Mouse (Mus musculus) T-helper 2 cell (primary cell): ENCODE measurements around the gene Riok2.
"Not testable (repeated sequence)": the region's sequence is repeated elsewhere in the genome, so short reads cannot be mapped to it uniquely, and the experiment has no call there.

Source experiments
- in situ Hi-C: fragments of 300-600 bp; cut with MboI, MseI; formaldehyde crosslinking; loops from one replicate; pipeline ENCODE4 v1.15.1; 2025; ENCODE audit warnings: high pct_unique_total_duplicates

The Riok2 gene

DNA sequence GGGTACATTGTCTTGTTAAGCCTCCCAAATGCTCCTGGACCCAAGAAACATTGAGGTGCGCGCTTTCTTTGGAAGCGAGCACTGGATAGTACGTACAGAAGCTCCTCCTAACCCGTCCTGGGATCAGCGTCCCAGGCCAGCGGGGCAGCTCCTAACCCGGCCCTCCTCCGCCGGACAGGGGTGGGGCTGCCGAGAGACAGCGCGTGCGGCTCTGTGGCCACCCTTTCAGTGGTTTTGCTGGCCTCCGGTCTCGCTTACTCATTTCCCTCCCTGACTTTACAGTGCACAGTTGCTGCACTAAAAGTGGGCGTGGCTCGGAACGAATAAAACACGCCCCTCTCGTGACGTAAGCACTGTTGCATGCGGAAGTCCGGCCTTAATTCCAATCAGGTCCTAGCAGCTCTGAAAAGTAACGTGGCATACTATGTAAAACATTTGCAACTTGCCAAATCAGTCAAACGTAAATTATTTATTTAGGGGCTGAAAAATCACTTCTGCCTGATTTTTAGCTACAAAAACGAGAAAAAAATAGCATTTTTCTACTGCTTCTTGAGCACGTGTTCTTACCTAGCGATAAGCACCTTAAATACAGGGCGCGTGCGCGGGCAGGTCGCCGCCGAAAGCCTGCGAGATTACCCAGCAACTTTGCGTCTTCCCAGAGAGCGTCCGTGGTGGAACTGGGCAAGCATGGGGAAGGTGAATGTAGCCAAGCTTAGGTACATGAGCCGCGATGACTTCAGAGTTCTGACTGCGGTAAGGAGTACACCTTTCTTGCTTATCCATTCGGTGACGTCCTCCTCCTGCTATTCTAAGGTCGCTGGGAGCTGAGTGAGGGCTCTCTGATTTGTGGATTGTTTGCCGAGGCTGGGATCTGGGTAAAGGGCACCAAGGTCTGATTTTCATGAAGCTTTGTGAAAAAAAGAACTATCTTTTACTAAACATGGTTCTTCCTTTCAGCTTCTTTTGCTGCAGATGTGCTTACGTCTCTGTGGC is at the start of gene Riok2:
TSS of gene Riok2 (plus strand) at position 392 of the 993 bp plus-strand sequence.
- in situ Hi-C loops, result loop anchor here (10.0 kb wide), 1 partner anchor 139 kb away; no protein-coding TSS in a partner anchor

DNA sequence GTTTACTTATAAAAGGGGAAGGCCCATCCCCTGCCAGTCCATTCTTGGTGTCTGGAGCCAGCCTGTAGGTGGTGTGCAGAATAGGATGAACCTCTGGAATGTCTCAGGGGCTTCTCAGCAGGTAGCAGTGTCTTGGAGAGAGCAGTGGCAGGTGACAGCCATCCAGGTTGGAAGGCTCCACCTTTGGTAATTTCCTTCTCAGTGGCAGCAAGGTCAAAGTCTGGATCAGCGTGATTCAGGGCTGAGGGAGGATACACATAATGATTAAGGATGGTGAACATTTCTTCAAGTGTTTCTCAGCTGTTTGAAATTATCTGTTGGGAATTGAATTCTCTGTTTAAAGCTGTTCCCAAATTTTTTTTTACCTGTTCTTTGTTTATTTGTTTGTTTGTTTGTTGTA is 48.1 kb upstream of the Riok2 start:
- in situ Hi-C loops, result not testable (repeated sequence)

DNA sequence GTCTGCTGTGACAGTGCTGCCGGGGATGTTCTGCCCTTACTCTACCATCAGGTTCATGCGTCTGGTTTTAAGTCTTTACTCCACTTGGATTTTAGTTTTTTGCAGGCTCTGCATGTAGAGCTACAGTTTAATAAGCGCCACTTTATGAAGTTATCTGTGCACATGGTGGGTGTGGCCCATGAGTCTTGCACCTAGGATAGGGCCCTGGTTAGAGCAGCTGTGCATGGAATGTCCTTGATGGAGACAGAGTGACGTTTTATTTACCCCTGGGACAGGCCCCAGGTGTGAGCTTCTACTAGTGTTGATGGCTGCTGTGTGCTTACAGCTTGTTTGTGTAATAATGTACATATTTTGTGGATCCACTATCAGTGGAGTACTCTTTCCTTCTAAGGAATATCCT is 47.5 kb upstream of the Riok2 start:
- in situ Hi-C loops, result no loop called here

DNA sequence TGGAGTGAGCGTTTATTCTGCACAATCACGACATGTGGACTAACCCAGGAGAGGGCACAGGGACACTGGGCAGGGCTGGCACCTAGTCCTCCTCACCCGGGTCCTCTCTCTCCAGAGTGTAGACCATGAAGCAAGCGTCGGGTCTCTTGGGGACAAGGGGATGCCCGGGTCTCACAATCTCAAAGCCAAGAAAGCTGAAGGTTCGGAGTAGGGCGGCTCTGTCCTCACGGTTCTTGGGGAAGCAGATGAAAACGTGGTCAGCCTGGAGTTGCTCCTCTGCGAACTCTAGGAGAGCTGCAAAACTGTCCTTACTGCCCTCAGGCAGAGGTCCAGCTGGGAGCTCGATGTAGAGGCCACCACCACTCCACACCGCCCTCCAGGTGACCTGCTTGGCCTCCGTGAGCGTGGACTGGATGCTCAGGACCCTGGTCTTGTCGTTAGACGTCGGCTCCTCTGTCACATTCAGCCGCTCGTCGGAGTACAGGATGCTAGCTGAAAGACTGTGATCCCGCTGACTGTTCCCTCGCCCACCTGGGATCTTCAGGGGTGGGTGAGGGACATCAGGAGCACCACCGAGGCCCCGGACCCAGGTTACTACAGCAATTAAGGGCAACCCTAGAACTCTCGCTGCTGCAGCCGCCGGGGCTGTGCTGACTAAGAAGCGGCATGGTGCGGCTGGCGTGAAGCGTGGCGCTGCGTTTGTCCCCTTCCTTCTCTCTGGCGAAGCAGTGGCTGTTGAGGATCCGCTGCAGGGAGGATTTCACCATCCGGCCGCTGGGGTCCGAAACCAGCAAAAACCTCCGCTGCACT is 28.5 kb upstream of the Riok2 start:
- in situ Hi-C loops, result not testable (repeated sequence)

DNA sequence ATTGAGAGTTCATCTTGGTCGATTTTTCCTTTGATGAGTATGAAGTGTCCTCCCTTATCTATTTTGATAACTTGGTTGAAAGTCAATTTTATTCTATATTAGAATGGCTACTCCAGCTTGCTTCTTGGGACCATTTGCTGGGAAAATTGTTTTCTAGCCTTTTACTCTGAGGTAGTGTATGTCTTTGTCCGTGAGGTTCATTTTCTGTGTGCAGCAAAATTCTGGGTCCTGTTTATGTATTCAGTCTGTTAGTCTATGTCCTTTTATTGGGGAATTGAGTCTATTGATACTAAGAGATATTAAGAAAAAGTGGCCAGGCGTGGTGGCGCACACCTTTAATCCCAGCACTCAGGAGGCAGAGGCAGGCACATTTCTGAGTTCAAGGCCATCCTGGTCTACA is 27.8 kb upstream of the Riok2 start:
- in situ Hi-C loops, result not testable (repeated sequence)

DNA sequence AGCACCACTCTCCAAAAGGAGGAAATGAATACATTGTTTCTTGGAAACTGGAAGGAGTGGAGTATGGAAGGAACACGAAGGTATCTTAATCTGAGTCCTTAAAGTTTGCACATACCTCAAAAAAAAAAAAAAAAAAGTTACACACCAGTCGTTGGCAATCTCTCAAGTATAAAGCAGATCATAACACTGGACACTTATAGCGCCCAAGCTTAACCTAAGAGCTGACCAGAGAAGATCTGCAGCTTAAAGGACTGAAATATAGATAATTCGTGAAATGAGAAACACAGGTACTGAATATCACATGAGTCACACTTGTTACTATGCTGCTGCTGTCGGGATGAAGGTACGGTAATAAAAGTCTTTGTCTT is 575 bp upstream of the Riok2 start:
- in situ Hi-C loops, result loop anchor here (10.0 kb wide), 1 partner anchor 139 kb away; no protein-coding TSS in a partner anchor

DNA sequence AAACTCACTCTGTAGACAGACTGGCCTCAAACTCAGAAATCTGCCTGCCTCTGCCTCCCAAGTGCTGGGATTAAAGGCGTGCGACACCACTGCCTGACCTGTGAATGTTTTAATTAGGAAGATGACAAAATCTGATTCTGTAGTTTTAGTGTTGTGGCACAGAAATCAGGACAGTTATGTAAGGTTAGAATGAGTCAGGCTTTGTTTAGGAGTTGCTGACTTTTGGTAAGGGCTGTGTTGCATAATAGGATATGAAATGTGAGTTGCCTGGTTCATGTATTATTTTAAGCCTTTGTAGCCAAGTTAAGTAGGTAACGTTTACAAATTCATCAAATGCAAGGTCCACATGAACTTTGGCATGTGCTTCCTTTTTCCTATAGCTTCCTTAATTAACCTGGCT is 1.5 kb downstream of the Riok2 start:
- in situ Hi-C loops, result loop anchor here (10.0 to 25.0 kb wide), 2 partner anchors 141 to 1638 kb away; no protein-coding TSS in a partner anchor

DNA sequence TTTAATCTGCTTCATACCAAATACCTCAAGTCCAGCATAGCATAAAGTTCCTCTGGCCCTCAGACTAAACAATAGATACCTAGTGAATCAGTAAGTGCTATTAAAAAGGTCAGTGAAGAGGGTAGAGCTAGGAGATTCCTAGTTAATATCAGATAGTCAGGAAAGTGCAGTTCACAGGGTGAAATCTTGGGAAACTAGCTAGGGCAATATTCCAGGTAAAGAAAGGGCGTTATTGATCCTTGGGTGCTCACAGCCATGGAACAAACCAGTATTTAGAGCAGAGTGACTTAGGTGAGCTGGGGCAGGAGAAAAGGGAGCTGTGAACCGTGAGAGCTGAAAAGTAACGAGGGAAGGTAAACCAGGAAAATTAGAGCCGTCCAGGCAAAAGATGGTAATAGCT is 9.6 kb downstream of the Riok2 start:
- in situ Hi-C loops, result loop anchor here (25.0 kb wide), 1 partner anchor 1646 kb away; no protein-coding TSS in a partner anchor

DNA sequence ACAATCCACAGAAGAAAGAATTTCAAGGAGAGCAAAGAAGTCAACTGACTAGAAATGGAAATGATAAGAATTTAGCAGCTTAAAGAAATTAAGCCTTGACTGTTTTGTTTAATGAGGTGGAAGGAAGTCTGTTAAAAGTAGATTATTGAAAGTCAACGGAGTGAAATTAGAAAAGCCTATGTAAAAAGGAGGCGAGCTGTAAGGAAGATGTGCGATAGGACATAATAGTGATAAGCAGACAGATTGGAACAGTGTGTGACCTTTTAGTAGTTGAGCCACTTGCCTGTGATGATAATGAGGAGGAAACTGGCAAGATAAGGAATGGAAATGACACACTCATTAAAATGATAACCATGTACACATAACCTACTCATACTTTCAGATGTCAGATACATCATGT is 10.4 kb downstream of the Riok2 start:
- in situ Hi-C loops, result loop anchor here (25.0 kb wide), 1 partner anchor 1647 kb away; no protein-coding TSS in a partner anchor

DNA sequence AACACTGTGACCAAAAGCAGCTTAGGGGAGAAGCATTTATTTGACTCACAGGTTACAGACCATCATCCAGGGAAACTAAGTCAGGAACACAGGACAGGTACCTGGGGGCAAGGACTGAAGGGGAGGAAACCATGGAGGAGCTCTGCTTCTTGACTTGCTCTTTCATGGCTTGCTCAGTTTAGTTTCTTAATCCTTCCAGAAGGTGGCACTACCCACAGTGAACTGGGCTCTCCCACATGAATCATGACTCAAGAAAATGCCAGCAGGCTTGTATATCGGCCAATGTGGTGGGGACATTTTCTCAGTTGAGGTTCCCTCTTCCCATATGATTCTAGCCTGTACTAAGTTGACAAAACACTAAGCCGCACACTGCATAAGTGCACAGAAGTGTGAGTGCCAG is 12.0 kb downstream of the Riok2 start:
- in situ Hi-C loops, result loop anchor here (25.0 kb wide), 1 partner anchor 1649 kb away; no protein-coding TSS in a partner anchor

DNA sequence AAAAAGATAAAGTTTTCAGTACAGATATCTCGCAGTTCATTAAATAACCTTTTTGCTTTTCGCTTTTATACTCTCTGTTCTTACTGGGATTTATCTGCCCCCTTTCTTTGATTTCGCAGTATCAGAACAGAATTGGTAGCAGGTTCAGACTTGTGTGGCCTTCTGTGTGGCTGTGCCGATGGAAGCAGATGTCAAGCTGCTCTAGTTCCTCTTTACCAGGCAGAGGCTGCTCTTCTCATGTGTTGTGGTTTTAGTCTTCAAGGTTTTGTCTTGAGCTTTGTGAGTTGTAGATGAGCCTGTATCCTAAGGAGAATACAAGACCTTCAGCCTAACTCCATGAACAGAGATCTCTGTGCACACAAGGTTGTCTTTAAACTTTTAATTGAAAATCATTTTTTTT is 17.7 kb downstream of the Riok2 start:
- in situ Hi-C loops, result loop anchor here (25.0 kb wide), 1 partner anchor 1655 kb away; no protein-coding TSS in a partner anchor

DNA sequence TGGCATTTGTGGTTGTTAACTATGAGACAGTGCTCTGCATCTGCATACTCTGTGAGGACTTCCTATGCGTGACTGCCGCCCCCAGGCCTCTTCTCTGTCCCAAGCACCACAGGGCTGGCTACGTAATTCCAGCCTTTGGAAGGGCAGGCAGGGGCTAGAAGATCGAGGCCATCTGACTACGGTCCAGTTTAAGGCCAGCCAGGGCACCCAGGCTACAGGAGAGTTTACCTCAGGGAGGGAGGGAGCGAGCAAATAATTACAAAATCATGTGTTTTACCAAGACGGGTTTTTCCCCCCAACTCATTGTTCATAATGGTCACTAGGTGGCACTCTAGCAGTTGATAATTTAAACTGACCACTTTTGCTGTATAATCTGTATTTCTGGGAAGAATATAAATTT is 18.8 kb downstream of the Riok2 start:
- in situ Hi-C loops, result loop anchor here (25.0 kb wide), 1 partner anchor 1656 kb away; no protein-coding TSS in a partner anchor

DNA sequence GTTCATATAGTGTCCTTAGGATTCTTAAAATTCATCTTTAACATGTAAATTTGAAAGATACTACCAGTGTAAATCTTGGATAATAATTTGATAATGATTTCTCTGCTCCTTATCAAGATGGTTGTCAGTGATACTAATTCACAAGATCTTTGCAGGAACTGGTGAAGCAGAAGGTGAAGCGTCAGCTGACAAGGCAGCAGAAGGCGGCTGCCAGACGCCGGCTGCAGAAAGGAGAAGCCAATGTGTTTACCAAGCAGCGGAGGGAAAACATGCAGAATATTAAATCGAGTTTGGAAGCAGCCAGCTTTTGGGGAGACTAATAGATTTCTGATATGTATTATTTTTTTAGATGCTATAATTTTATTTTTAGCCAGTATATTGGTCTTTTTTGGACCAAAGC is 19.2 kb downstream of the Riok2 start:
- in situ Hi-C loops, result loop anchor here (25.0 kb wide), 1 partner anchor 1656 kb away; no protein-coding TSS in a partner anchor

DNA sequence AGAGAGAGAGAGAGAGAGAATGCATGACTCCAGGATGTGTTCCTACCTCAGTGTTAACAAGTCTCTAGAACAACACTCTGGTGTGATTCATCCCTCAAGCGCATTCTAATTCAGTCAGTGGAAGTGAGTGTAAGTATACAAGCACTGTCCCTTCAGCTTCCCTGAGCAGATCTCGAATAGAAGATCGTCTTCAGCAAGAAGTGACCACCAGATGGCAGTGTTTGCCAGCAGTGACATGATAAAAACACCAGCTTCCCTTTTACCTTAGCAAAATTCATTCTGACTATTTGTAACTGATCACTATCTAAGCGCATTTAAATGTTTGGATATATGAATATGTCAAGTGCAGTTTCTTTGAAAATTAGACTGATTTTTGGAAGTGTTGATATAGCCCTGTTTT is 20.2 kb downstream of the Riok2 start:
- in situ Hi-C loops, result loop anchor here (25.0 kb wide), 1 partner anchor 1657 kb away; no protein-coding TSS in a partner anchor

DNA sequence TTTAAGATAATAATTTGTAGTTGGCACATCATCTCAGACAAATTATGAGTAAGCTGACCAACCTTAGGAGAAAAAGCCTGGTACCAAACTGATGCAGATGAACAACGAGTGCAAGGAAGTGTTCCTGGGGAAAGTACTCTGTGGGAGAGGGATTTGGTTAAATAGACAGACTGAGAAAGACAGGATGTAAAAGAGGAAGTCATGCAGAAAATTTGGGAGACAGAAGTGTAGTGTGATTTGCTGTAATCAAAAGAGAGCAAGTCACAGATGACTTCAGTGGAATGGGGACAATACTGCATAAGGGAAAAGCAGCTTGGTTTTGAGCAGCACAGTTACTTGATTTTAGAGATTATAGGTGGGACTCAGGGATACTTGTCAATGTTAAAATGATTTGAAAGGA is 22.8 kb downstream of the Riok2 start:
- in situ Hi-C loops, result loop anchor here (25.0 kb wide), 1 partner anchor 1660 kb away; no protein-coding TSS in a partner anchor

DNA sequence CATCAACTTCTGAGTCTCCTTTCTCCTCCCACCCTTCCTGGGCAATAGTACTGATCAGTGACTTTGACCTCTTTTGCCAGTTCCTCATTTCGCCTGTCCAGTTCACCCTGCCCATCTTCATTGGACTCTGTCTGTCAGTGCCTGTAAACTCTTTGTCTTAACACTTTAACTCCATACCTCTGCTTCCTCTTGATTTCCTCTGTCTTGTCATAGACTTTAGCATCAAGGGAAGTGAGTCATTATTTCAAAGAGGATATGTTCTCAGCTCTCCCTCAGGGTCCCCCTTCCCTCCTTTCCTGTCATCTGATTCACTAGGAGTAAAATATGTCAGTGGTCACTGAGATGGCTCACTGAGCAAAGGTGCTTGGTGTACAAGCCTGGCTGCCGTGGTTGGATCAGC is 24.6 kb downstream of the Riok2 start:
- in situ Hi-C loops, result loop anchor here (25.0 kb wide), 1 partner anchor 1661 kb away; no protein-coding TSS in a partner anchor

DNA sequence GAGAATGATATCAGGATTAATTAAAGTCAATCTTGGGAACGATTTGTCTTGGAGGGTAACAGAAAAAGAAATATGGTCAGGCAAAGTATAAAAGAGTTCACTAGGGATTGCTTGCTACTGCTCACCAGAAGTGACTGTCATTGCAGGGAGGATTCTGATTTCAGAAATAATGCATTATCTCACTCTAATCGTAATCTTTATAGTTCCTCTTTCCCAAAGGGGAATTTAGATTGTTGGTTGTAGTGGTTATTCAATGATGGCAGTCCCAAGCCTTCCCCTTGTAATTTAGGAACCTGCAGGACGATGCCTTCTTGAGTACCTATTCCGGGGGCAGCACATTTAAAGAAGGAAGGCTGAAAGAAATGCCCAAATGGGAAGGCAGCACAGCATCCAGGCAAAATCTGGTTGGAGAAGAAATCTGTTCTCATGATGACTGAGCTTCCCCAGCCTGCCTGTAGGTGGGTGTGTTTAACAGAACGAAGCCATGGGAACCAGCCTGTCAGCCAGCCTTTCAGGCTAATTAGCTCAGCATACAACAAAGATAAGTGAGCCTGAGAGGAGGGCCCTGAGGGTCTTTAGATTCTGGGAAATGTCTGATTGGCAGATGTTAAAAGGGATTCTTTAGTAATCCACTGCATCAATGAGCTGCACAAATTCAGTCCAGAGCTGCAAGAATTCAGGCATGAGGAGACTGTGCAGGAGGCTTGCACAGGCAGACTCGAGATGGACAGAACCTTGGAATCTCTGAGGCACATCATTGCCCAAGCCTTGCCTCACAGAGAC is 28.3 kb downstream of the Riok2 start, which contains the start of gene Lix1:
TSS of gene Lix1 (plus strand) at position 451 of the 783 bp plus-strand sequence.
- in situ Hi-C loops, result loop anchor here (5.0 kb wide), 1 partner anchor 120 kb away; no protein-coding TSS in a partner anchor

DNA sequence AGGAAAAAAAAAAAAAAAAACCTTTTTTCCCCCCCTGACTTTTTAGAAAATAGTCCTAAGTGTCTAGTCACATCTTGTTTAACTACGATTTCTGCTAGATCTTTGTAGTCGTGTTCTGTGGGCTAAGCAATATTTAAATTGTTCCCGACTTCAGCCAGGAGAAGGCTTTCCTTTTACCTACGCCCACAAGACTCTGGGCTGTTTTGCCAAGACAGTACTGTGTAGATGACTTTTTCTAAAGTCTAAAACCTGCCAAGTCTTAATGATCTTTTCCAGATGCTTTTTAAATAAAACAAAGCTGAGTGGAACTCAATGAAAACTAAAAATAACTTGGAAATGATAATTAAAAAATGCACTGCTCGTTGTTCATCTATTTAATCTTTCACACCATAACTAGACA is 28.9 kb downstream of the Riok2 start:
- in situ Hi-C loops, result loop anchor here (5.0 kb wide), 1 partner anchor 119 kb away; no protein-coding TSS in a partner anchor

DNA sequence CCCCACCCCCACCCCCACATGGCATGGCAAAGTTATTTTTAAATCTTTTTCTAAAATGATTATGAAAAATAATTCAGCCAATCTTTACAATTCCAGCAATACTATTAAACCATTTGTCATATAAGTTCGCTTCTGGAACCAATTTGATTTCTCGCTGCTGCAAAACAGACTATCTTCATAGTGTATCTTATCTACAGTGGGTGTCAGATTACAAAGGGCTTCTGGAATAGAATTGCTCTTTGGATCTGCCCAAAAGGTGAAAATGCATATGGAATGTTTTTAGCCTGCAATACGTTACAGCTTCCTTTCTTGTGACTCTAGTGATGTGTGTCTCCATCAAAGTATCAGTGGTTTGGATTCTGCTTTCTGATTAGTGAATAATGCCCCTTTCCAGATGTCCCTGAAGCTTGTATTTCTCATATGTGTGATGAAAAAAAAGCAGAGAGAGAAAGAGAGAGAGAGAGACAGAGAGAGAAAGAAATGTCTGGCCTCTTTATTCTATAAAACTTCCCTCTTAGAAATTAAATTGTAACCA is 29.5 kb downstream of the Riok2 start:
- in situ Hi-C loops, result loop anchor here (5.0 kb wide), 1 partner anchor 119 kb away; no protein-coding TSS in a partner anchor
